Mouse (Mus musculus) forebrain, embryonic 14.5 days (tissue): ENCODE results near the gene Ebpl. TPM values are rescaled to one million over a fixed set of nuclear protein-coding genes. Genes with fewer than 3 reads are reported as not detected.
A peak's percentile ranks its signal among the peaks of the same experiment; 100 is the strongest.

ENCODE experiments used
- ATAC-seq: fragments of 200-750 bp; cut with Nextera tagmentation; 2 replicates; pipeline ENCODE4 v1.8.0; 2017; ENCODE audit warnings: mild to moderate bottlenecking, moderate library complexity
- DNase-seq: peaks from one replicate; pipeline ENCODE4 v3.0.0-alpha.2; 2015; ENCODE audit warnings: low spot score
- H3K27ac ChIP-seq: fragments of 300-500 bp; sonication (generic); 2 replicates; pipeline ENCODE4 v1.5.1; 2014; ENCODE audit warnings: low read depth, mild to moderate bottlenecking, control low read depth, low read length, moderate library complexity
- H3K27me3 ChIP-seq: fragments of 300-500 bp; sonication (generic); replicated peaks from 2 replicates; pipeline ENCODE4 v1.6.1; 2014; ENCODE audit warnings: low read length, control low read depth, mixed read lengths; ENCODE audit not compliant: control insufficient read depth, insufficient read depth
- H3K36me3 ChIP-seq: fragments of 300-500 bp; sonication (generic); 2 replicates; pipeline ENCODE4 v1.6.1; 2014; ENCODE audit warnings: low read length, control low read depth; ENCODE audit not compliant: control insufficient read depth, insufficient read depth
- H3K4me1 ChIP-seq: fragments of 300-500 bp; sonication (generic); 2 replicates; pipeline ENCODE4 v1.6.1; 2014; ENCODE audit warnings: antibody characterized with exemption, low read length, control low read depth; ENCODE audit not compliant: control insufficient read depth, insufficient read depth
- H3K4me2 ChIP-seq: fragments of 300-500 bp; sonication (generic); 2 replicates; pipeline ENCODE4 v1.6.1; 2014; ENCODE audit warnings: mild to moderate bottlenecking, control low read depth, low read length
- H3K4me3 ChIP-seq: fragments of 300-500 bp; sonication (generic); 2 replicates; pipeline ENCODE4 v1.5.1; 2014; ENCODE audit warnings: low read depth, low read length, control low read depth
- H3K9ac ChIP-seq: fragments of 300-500 bp; sonication (generic); 2 replicates; pipeline ENCODE4 v1.6.1; 2014; ENCODE audit warnings: mild to moderate bottlenecking, low read length, control low read depth, moderate library complexity
- H3K9me3 ChIP-seq: fragments of 300-500 bp; sonication (generic); replicated peaks from 2 replicates; pipeline ENCODE4 v1.6.1; 2016; ENCODE audit warnings: low read length, control low read depth, mixed read lengths; ENCODE audit not compliant: control insufficient read depth
- WGBS: fragments of 180-500 bp; shearing (Covaris S2); extraction: QIAGEN DNeasy Blood & Tissue Kit; methylation state at CpG from one replicate; pipeline ENCODE4 v1.1.7; 2014; 5-methylcytosine and 5-hydroxymethylcytosine counted together
- polyA plus RNA-seq: library from polyadenylated mRNA; unstranded; fragments of >200 nt; fragmentation: Nextera tagmentation; extraction: Ambion mirVana; gene quantifications from 2 replicates; pipeline ENCODE4 v1.2.1, GENCODE M21; 2014

Ebpl gene
- polyA plus RNA-seq, 1 experiment from 2014 or later: 10.5 TPM

DNA sequence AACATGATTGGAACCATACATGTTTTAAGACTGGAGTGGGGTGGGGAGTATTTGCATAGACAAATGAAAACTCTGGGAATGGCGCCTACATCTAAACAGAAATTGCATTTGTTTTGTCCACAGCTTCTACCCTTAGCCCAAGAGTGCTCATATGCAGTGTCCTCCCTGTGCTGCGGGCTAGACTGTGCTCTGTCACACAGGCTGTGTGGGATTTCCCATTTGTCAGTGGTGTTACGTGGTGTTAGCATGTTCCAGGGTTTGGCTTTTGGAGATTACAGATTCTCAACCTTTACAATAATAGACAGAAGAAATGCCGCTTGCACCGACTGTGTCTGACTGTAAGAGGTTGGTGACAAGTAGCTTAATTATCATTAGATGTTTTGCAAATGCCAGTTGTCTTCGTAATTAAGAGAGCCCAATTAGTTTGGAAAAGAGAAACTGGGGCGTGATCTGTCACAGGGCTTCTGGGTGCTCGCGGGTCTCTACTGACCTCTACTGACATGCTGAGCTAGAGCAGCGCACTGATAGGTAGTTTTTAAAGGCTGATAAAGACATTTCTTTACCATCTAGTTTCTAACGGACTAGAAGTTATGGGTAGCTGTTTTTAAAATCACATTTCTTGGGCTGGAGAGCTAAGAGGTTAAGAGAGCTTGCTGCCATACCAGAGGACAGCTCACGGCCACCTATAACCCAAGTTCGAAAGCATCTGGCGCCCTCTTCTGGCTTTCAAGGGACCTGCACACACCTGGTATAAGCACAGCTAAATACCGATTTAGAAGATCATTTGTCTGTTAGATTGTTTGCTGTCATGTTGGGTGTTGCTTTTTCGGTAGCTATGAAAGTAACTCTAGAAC, 66.1 kb downstream of the Ebpl start:
- Histone ChIP-seq H3K4me3 (no peak overlapping the region), H3K4me1 (no peaks in the 10 kb centered on the region), H3K27me3 (no peaks in the 10 kb centered on the region), H3K9me3 (no peaks in the 10 kb centered on the region), H3K4me2 (peak overlapping the region; percentile 17; the same call in 1 of the 2 replicates), H3K36me3 (no peaks in the 10 kb centered on the region), H3K27ac (no peak overlapping the region), H3K9ac (no peak overlapping the region)
- WGBS: 25% methylated on average over 16 of the region's 16 CpGs
- DNase-seq (peak; percentile 75), ATAC-seq (peak; percentile 72)

DNA sequence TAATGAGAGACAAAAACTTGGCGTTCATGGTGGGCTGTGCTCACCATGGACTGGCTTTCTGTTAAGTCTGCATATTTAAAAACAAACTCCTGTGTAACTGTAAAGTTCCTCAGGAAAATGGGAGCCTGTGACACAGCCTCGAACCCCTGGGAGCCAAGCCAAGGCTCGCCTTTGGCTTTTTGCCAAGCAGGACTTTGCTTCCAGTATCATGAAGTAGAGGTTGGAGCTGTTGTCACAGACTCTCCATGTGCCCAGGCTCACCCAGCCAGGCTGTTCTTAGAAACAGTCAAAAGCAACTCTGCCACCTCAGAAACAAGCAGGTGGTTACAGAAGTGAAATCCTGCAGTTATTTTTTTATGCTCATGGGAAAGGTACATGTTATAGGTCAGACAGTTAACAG, 69.6 kb downstream of the Ebpl start:
- 37% methylated on average over 3 of the region's 3 CpGs for WGBS
- no peak for ATAC-seq

DNA sequence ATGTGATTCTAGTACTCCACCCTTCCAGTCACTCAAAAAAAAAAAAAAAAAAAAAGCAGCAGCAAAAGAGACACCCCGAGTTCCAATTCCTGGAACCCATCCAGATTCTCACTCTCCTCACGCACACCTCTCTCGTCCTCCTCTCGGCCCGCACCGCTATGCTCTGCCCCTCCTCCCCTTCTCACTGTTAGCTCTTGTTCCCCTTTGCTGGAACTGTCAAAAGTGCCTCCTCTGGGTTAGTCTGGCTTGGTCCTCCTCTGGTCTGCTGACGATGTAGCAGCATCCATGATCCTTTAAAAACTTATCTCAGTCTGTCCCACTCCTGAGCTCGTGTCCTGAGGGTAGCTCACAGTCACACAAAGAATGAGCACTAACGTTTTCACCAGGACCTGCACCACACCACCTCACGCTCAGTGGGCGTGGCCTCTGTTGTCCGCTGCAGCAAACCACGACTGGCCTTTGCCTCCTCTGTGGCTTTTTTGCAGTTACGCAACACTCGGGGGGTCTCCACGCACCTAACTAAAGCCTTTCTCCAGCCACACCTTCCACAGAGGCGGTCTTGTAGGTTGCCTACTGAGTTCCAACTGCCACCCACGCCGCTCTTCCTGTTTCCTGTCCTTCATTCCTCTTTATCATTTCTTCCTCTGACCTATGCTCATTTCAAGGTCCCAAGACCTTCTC, 71.5 kb downstream of the Ebpl start:
- H3K36me3 ChIP-seq: no peaks in the 10 kb centered on the region
- no peak for ATAC-seq
- H3K9me3 ChIP-seq: no peaks in the 10 kb centered on the region
- H3K4me3 ChIP-seq: no peak overlapping the region
- H3K4me1 ChIP-seq: no peaks in the 10 kb centered on the region
- no peaks in the 10 kb centered on the region for H3K27me3 ChIP-seq
- H3K4me2 ChIP-seq: no peak overlapping the region
- WGBS: 66% methylated on average over 19 of the region's 19 CpGs
- H3K27ac ChIP-seq: no peak overlapping the region
- H3K9ac ChIP-seq: no peak overlapping the region
- no peak for DNase-seq

More for the DNA sequence above, 69.6 kb downstream of the Ebpl start:
- Histone ChIP-seq H3K36me3 (no peaks in the 10 kb centered on the region), H3K4me1 (no peaks in the 10 kb centered on the region), H3K9ac (no peak overlapping the region), H3K4me3 (no peak overlapping the region), H3K9me3 (no peaks in the 10 kb centered on the region), H3K27me3 (no peaks in the 10 kb centered on the region), H3K27ac (no peak overlapping the region), H3K4me2 (no peak overlapping the region)
- DNase-seq: peak; percentile 38

Other genes starting within 250 kb of the Ebpl start
- 7.9 and 10.5 TPM in 2 replicates for gene Sacs, start 222.0 kb downstream of the Ebpl start, polyA plus RNA-seq
- 0.06 TPM in 1 of 2 replicates, not detected in the other for gene Sgcg, start 101.9 kb downstream of the Ebpl start, polyA plus RNA-seq
- gene Arl11, start 50.7 kb downstream of the Ebpl start, polyA plus RNA-seq: 0.56 and 0.72 TPM in 2 replicates
- gene Kpna3, start 79.4 kb upstream of the Ebpl start, polyA plus RNA-seq: 91.6 and 98.9 TPM in 2 replicates
- 44.1 and 50.4 TPM in 2 replicates for gene Spryd7, start 196.4 kb upstream of the Ebpl start, polyA plus RNA-seq
- gene Trim13, start 237.8 kb upstream of the Ebpl start, polyA plus RNA-seq: 70.7 and 71.6 TPM in 2 replicates
- 2.8 and 3.7 TPM in 2 replicates for gene Kcnrg, start 247.0 kb upstream of the Ebpl start, polyA plus RNA-seq